Mouse (Mus musculus): ENCODE measurements at regions not wholly inside any gene's neighbourhood (a gene's known extent, or its start where the extent isn't known, plus 50 kb on each side); places are given as distances from the start of the nearest gene placed in this dataset.

GRCm38 (mm10) chr13:28644846-28645574 lies 308.5 kb downstream of the Sox4 start:
- 89% methylated on average over 3 of the region's 3 CpGs for WGBS
- no peaks in the 10 kb centered on the region for H3K36me3 ChIP-seq (ENCODE audit: control insufficient read depth, insufficient read depth, low read length)
- no peaks in the 10 kb centered on the region for H3K4me1 ChIP-seq (ENCODE audit: control insufficient read depth, insufficient read depth, low read length)
- H3K9me3 ChIP-seq (ENCODE audit: control insufficient read depth, low read length), result no peaks in the 10 kb centered on the region
- H3K27me3 ChIP-seq (ENCODE audit: control insufficient read depth, insufficient read depth, low read length), result no peaks in the 10 kb centered on the region
- ATAC-seq (ENCODE audit: low FRiP score) (no peak), DNase-seq (ENCODE audit: low spot score, missing footprints) (no peak)
- no peak overlapping the region for H3K27ac ChIP-seq (ENCODE audit: low read depth, low read length)
- H3K4me2 ChIP-seq, result no peak overlapping the region
- no peak overlapping the region for H3K9ac ChIP-seq (ENCODE audit: low read length)
- no peak overlapping the region for H3K4me3 ChIP-seq (ENCODE audit: low read depth, low read length)

- 79% methylated on average over 1 of the region's 1 CpGs for WGBS
- H3K36me3 ChIP-seq (ENCODE audit: control insufficient read depth, insufficient read depth, low read length), result no peaks in the 10 kb centered on the region
- H3K27me3 ChIP-seq (ENCODE audit: control insufficient read depth, insufficient read depth, low read length), result no peaks in the 10 kb centered on the region
- H3K9ac ChIP-seq (ENCODE audit: low read length), result no peak overlapping the region
- DNase-seq (ENCODE audit: low spot score, missing footprints) (no peak), ATAC-seq (ENCODE audit: low FRiP score) (no peak)
- no peak overlapping the region for H3K4me3 ChIP-seq (ENCODE audit: low read depth, low read length)
- H3K4me2 ChIP-seq, result no peak overlapping the region
- no peak overlapping the region for H3K27ac ChIP-seq (ENCODE audit: low read depth, low read length)
- H3K9me3 ChIP-seq (ENCODE audit: control insufficient read depth, low read length), result no peaks in the 10 kb centered on the region
- H3K4me1 ChIP-seq (ENCODE audit: control insufficient read depth, insufficient read depth, low read length), result no peaks in the 10 kb centered on the region
Observed at GRCm38 (mm10) chr13:28640826-28641225, 312.7 kb downstream of the Sox4 start.

GRCm38 (mm10) chr13:28635230-28635950 lies 318.1 kb downstream of the Sox4 start:
- Histone ChIP-seq H3K36me3 (ENCODE audit: control insufficient read depth, insufficient read depth, low read length) (no peaks in the 10 kb centered on the region), H3K9me3 (ENCODE audit: control insufficient read depth, low read length) (no peaks in the 10 kb centered on the region), H3K27ac (ENCODE audit: low read depth, low read length) (no peak overlapping the region; the same call in 1 of the 2 replicates), H3K4me1 (ENCODE audit: control insufficient read depth, insufficient read depth, low read length) (0 out of 2 replicates have a peak, but pooled peaks cover 1% of the 10 kb centered on the region), H3K9ac (ENCODE audit: low read length) (no peak overlapping the region), H3K4me3 (ENCODE audit: low read depth, low read length) (no peak overlapping the region), H3K27me3 (ENCODE audit: control insufficient read depth, insufficient read depth, low read length) (no peaks in the 10 kb centered on the region), H3K4me2 (no peak overlapping the region)
- WGBS, result 93% methylated on average over 3 of the region's 3 CpGs
- DNase-seq (ENCODE audit: low spot score, missing footprints) (no peak), ATAC-seq (ENCODE audit: low FRiP score) (no peak)

GRCm38 (mm10) chr13:28633541-28634041 lies 319.9 kb downstream of the Sox4 start:
- DNase-seq (ENCODE audit: low spot score, missing footprints) (no peak), ATAC-seq (ENCODE audit: low FRiP score) (no peak)
- no peak overlapping the region for H3K9ac ChIP-seq (ENCODE audit: low read length)
- no peaks in the 10 kb centered on the region for H3K36me3 ChIP-seq (ENCODE audit: control insufficient read depth, insufficient read depth, low read length)
- no peaks in the 10 kb centered on the region for H3K9me3 ChIP-seq (ENCODE audit: control insufficient read depth, low read length)
- 54% methylated on average over 5 of the region's 5 CpGs for whole genome bisulfite sequencing
- no peak overlapping the region for H3K4me3 ChIP-seq (ENCODE audit: low read depth, low read length)
- no peak overlapping the region for H3K27ac ChIP-seq (ENCODE audit: low read depth, low read length)
- 0 out of 2 replicates have a peak, but pooled peaks cover 6% of the 10 kb centered on the region for H3K4me1 ChIP-seq (ENCODE audit: control insufficient read depth, insufficient read depth, low read length)
- no peak overlapping the region for H3K4me2 ChIP-seq
- no peaks in the 10 kb centered on the region for H3K27me3 ChIP-seq (ENCODE audit: control insufficient read depth, insufficient read depth, low read length)

- H3K4me3 ChIP-seq (ENCODE audit: low read depth, low read length), result no peak overlapping the region
Observed at GRCm38 (mm10) chr13:28629431-28630331, 323.8 kb downstream of the Sox4 start.

GRCm38 (mm10) chr13:28628751-28629150 lies 324.8 kb downstream of the Sox4 start:
- Histone ChIP-seq H3K36me3 (ENCODE audit: control insufficient read depth, insufficient read depth, low read length) (no peaks in the 10 kb centered on the region), H3K4me2 (no peak overlapping the region), H3K27ac (ENCODE audit: low read depth, low read length) (no peak overlapping the region), H3K4me1 (ENCODE audit: control insufficient read depth, insufficient read depth, low read length) (0 out of 2 replicates have a peak, but pooled peaks cover 6% of the 10 kb centered on the region), H3K27me3 (ENCODE audit: control insufficient read depth, insufficient read depth, low read length) (no peaks in the 10 kb centered on the region), H3K9me3 (ENCODE audit: control insufficient read depth, low read length) (no peaks in the 10 kb centered on the region), H3K9ac (ENCODE audit: low read length) (no peak overlapping the region), H3K4me3 (ENCODE audit: low read depth, low read length) (no peak overlapping the region)
- ATAC-seq (ENCODE audit: low FRiP score) (no peak), DNase-seq (ENCODE audit: low spot score, missing footprints) (no peak)
- WGBS, result 70% methylated on average over 8 of the region's 8 CpGs

More at GRCm38 (mm10) chr13:28629431-28630331, 323.8 kb downstream of the Sox4 start:
- H3K4me1 ChIP-seq (ENCODE audit: control insufficient read depth, insufficient read depth, low read length), result 0 out of 2 replicates have a peak, but pooled peaks cover 6% of the 10 kb centered on the region
- peak; percentile 19; the same call in 1 of the 2 replicates for ATAC-seq (ENCODE audit: low FRiP score)
- H3K27ac ChIP-seq (ENCODE audit: low read depth, low read length), result peak overlapping the region; percentile 14; the same call in 1 of the 2 replicates
- no peak overlapping the region for H3K9ac ChIP-seq (ENCODE audit: low read length)
- no peaks in the 10 kb centered on the region for H3K27me3 ChIP-seq (ENCODE audit: control insufficient read depth, insufficient read depth, low read length)
- no peaks in the 10 kb centered on the region for H3K36me3 ChIP-seq (ENCODE audit: control insufficient read depth, insufficient read depth, low read length)
- H3K4me2 ChIP-seq, result no peak overlapping the region
- DNase-seq (ENCODE audit: low spot score, missing footprints), result no peak
- H3K9me3 ChIP-seq (ENCODE audit: control insufficient read depth, low read length), result no peaks in the 10 kb centered on the region
- WGBS, result 48% methylated on average over 9 of the region's 9 CpGs

- ATAC-seq (ENCODE audit: low FRiP score), result no peak
- Histone ChIP-seq H3K27ac (ENCODE audit: low read depth, low read length) (no peak overlapping the region), H3K27me3 (ENCODE audit: control insufficient read depth, insufficient read depth, low read length) (no peaks in the 10 kb centered on the region), H3K9me3 (ENCODE audit: control insufficient read depth, low read length) (no peaks in the 10 kb centered on the region), H3K9ac (ENCODE audit: low read length) (no peak overlapping the region), H3K36me3 (ENCODE audit: control insufficient read depth, insufficient read depth, low read length) (no peaks in the 10 kb centered on the region), H3K4me3 (ENCODE audit: low read depth, low read length) (no peak overlapping the region), H3K4me2 (no peak overlapping the region), H3K4me1 (ENCODE audit: control insufficient read depth, insufficient read depth, low read length) (peaks cover 5% of the 10 kb centered on the region; the same call in 1 of the 2 replicates)
- 25% methylated on average over 3 of the region's 3 CpGs for WGBS
- DNase-seq (ENCODE audit: low spot score, missing footprints), result no peak
Observed at GRCm38 (mm10) chr13:28618961-28619360, 334.6 kb downstream of the Sox4 start.

GRCm38 (mm10) chr13:28617503-28617902 lies 336.0 kb downstream of the Sox4 start:
- Histone ChIP-seq H3K4me3 (ENCODE audit: low read depth, low read length) (no peak overlapping the region), H3K9me3 (ENCODE audit: control insufficient read depth, low read length) (no peaks in the 10 kb centered on the region), H3K4me2 (no peak overlapping the region), H3K27me3 (ENCODE audit: control insufficient read depth, insufficient read depth, low read length) (no peaks in the 10 kb centered on the region), H3K4me1 (ENCODE audit: control insufficient read depth, insufficient read depth, low read length) (peaks cover 5% of the 10 kb centered on the region; the same call in 1 of the 2 replicates), H3K36me3 (ENCODE audit: control insufficient read depth, insufficient read depth, low read length) (no peaks in the 10 kb centered on the region), H3K9ac (ENCODE audit: low read length) (no peak overlapping the region), H3K27ac (ENCODE audit: low read depth, low read length) (no peak overlapping the region)
- ATAC-seq (ENCODE audit: low FRiP score) (no peak), DNase-seq (ENCODE audit: low spot score, missing footprints) (no peak)
- 89% methylated on average over 4 of the region's 4 CpGs for WGBS

All from midbrain, embryonic 11.5 days (tissue).